Mouse (Mus musculus) thymus, postnatal 4 days (tissue): Measurements from ENCODE around the gene Hspa8.
"Not testable (repeated sequence)": the region's sequence is repeated elsewhere in the genome, so short reads cannot be mapped to it uniquely, and the experiment has no call there.

Experiments used
- DNase-seq: peaks from one replicate; pipeline ENCODE4 v3.0.0; 2021

The Hspa8 gene

DNA sequence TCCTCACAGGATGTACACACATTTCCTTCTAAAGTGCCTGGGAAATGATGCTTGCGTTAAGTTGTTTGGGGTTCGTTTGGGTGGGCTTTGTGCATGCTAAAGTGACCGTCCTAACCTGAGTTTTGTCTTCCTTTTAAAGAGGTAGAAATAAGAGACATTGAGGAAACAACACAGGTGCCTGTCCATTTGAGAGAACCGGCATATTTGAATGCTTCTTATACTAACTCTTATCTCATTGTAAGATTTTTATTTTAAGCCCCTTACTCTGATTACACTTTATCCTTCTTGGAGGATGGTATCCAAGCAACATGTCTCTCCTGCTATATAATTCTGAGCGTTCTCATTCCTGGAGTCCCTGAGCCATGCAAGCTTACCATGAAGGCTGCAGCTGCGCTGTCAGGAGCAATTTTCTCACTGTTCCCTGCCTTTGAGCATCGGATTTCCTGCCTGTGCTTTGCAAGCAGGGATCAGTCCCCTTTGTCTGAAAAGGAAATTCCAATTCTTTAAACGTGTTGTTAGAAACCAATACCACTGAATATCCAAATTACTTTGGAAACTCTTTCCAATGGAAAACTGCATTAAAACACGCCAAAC lies 16.3 kb upstream of the Hspa8 start:
- DNase-seq: no peak

DNA sequence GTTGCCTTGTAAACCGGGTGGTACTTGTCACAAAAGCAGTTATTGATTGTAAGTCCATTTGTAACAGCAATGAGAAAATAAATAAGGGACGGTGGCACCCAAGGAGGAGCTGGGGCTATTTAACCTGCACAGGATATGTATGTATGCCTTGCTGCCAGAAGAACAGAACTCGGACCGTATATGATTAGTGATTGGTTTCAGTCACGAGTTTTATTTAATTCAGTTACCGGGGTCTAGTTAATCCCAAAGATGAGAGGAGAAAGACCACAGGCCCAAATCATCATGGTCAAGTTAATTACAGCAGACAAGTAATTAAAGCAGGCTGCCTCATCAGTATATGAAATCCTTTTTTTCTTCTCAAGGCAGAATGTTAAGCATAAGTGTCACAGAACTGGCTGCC lies 15.3 kb upstream of the Hspa8 start:
- no peak for DNase-seq

DNA sequence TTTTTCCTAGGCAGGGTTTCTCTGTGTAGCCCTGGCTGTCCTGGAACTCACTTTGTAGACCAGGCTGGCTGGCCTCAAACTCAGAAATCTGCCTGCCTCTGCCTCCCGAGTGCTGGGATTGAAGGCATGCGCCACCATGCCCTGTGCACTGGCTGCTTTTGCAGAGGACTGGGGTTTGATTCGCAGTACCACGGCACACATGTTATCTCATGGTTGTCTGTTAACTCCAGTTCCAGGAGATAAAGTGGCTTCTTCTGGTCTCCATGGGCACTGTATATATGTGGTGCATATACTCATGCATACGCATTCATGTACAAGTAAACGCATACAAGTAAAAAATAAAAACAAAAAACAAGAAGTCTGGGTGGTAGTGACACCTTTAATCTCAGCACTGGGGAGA lies 14.0 kb upstream of the Hspa8 start:
- DNase-seq: not testable (repeated sequence)

DNA sequence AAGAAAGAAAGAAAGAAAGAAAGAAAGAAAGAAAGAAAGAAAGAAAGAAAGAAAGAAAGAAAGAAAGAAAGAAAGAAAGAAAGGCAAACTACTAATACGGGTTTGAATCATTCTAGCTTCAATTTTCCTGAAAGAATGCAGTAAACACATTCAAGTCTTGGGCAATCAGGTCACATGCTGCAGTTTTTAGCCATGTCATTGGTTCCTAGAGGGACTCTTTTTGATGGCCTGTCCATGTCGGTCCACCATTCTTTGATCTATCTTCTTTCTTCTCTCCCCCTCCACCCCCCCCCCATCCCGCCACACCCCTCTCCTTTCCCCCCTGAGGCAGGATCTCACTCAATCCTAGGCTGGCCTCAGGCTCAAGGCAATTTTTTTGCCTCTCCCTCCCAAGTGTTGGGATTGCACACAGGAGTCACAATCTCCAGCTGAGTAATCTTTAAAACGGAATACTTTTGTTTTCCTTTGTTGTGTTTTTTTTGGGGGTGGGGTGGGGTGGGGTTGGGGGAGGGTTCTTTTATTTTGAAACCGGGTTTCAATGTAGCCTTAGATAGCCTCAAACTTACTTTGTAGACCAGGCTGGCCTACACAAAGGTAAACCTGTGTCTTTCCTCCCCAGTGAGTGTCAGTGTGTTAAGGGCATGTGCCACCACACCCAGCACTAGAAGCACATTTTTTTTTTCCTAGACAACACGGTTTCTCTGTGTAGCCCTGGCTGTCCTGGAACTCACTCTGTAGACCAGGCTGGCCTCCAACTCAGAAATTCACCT lies 8.7 kb upstream of the Hspa8 start:
- DNase-seq: no peak

DNA sequence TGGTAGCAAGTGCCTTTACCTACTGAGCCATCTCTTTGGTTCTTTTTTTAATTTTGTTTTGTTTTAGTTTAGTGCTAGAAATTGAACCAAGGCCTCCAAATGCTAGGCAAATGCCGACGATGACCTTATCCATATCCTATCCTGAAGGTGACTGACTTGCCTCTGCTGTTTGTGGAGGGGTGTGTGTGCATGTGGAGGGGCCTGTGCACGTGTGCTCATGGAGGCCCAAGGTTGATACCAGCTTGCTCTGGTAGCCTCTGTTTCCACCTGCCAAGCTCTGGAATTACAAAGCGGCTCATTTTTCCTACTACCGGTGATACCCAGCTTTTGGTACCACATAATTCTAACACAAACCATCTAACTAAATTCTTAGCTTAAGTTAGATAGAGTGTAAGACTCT lies 7.2 kb upstream of the Hspa8 start:
- no peak for DNase-seq

DNA sequence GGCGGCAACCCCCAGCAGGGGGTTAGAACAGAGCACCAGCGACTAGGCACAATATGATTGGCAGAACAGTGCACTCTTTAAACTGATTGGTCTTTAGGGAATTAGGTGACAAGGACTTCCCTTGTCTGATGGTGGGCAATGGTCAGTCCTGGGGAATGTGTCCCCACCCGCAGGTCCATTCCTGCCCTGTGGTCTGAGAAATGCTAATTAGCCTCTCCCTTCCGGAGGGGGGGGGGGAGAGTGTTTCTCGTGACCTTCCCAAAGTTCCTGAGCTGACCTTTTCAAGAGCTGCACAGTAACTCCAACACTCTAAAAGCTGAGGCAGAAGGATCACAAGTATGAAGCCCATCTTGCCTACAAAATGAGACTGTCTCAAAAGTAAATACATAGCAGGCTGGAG lies 6.5 kb upstream of the Hspa8 start:
- DNase-seq: no peak

DNA sequence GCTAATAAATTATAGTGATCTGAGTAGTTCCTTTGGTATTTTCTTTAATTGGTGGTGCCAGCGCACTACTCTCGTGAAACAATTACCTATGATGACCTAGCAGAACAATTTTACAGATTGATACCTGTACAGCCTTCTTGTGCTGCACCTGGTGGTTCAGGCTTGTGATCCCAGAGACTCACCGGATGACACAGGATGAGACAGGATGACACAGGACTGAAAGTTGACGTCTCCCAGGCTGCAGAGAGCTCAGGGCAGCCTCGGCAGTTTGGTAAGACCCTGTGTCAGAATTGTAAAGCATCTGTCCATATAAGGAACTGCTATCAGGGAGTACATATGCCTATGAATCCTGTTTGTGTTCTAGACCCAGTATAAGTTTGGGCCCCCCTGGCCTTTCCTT lies 5.9 kb upstream of the Hspa8 start:
- DNase-seq: no peak

DNA sequence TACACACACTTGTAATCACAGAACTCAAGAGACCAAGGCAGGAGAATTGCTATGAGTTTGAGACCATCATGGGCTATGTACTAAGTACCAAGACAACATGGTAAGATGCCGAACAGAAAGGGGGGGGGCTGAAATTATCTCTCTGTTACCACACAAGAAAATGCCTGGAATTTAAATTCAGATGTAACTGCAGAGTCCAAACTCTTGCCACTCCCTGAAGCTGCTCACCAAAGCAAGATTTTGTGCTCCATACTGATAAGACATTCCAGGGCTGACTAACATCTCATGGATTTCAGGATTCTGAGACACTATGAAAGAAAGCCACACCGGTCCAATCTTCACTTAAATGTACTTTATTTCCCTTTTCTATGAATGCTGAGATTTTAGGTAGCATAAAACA lies 5.2 kb upstream of the Hspa8 start:
- no peak for DNase-seq

DNA sequence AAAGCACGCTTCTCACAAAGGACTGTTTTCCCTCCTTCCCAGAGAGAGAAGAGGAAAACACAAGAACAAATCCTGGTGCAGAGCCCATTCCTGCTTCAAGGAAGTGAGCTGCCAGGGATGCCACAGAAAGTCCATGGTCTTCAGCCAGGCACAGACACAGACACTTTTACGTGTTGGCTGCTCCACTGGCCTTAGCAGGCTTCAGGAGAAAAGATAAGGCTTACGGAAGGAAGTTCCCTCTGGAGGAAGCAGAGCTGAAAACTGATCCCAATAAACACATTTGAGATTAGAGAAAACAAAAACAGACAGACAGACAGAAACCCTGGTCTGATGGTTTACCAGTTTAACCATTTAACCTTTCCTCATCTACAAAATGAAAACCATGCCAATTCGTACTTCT lies 4.7 kb upstream of the Hspa8 start:
- DNase-seq: no peak

DNA sequence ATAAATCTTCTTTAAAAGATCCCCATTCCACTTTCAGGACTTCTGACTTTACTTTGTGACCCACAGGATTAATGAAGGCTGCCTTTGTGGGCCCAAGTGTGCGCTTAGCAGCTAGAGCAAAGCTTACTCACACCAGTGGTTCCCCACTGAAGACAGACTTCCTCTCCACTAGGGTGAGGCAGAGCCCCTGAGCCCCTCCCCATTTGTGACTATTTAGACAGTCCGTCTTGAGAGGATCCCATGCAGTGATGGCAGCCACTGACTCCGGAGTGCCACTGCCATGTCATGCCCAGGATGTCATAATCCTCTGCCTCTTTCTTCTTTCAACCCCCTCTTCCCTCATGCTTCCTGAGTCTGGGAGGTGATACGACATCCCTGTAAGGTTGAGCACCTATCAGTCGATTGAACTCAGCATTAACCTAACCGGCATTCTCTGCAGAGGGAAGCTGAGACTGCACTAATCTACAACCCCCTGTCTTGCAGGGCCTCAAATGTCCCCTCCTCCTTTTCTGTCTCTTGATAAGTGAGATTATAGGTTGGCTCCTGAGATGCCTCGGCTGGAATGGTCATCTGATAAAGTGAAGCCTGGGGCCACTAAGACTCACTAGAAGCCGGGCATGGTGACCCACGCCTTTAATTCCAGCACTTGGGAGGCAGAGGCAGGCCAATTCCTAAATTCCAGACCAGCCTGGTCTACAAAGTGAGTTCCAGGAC lies 2.4 kb upstream of the Hspa8 start:
- DNase-seq: no peak

DNA sequence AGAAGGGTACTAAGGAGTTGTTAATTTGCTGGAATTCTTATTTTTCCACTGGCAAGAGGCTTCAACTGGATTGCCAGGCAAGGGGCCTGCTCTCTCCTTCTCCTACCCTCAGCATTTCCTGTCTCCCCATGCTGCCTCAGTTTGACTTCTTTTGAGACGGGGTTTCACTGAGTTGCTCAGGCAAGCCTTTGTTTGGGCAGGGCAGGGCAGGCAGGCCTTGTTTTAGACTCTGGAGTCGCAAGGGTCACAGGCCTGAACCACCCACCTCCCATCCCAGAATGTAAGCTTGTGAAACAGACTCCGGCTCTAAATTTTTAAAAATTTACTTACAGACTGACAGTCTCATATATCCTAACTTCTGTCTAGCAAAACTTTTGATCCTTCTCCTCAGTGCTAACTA lies 1.7 kb upstream of the Hspa8 start:
- DNase-seq: peak; percentile 39

DNA sequence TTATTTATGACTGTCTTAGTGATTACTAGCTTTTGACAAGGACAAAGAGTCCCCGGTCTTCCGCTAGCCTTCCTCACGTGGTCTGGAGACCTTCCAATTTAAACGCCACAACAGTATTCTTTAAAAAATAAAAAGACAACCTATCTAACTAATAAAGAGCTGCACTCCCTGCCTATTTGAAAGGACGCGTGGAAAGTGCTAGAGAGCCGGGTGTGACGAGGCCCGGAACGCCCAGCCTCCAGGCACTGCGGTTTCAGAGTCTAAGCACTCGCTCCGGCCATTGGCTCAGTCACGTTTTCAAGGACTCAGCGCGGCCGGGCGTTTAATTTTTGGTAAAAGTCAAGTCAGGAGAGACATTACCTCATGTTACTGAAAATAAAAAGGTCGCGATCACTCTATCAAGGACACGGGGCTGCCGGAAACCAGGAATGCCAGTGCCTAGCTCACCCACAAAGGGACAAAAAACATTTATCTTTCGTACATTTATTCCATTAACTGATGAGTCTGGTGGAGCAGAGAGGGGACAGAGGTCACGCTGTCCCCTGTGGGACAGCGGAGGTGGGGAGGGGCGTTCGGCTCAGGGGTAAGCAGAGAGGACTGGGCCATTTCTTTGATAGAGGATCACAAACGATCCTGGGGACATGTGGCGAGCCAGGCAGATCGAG lies 815 bp upstream of the Hspa8 start:
- DNase-seq: peak; percentile 73

DNA sequence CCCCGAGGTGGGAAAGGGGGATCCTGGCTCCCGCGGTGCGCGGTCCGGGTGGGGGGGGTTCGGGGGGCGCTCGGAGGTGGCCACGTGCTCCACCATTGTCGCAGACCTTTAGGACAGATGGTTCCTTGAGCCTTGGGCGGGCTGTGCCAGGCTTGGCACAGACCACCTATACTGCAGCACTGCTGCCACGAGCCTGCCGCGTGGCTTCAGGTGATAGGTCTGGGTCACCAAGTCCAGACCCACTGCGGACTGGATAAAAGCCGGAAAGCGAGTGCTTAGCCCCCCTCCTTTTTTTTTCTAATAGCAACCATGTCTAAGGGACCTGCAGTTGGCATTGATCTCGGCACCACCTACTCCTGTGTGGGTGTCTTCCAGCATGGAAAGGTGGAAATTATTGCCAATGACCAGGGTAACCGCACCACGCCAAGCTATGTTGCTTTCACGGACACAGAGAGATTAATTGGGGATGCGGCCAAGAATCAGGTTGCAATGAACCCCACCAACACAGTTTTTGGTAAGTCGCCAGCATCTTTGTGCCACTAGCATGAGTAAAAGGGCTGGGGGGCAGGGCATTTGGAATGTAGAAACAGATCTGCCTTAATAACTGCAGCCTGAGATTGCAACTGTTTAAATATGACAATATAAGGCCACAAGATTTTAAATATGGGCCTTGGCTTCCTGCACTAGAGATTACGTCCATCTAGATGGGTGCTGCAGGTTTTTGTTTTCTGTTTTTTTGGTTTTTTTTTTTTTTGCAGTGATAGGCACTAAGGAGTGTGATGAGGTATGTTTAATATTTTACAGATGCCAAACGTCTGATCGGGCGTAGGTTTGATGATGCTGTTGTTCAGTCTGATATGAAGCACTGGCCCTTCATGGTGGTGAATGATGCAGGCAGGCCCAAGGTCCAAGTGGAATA lies 1.1 kb downstream of the Hspa8 start:
- not testable (repeated sequence) for DNase-seq

DNA sequence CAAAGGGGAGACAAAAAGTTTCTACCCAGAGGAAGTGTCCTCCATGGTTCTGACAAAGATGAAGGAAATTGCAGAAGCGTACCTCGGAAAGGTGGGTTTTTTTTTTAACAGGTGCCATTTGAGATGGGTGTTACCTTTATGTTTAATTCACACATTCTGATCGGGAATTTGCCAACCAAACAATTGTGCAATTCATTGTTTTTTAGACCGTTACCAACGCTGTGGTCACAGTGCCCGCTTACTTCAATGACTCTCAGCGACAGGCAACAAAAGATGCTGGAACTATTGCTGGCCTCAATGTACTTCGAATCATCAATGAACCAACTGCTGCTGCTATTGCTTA lies 1.7 kb downstream of the Hspa8 start:
- DNase-seq: not testable (repeated sequence)

DNA sequence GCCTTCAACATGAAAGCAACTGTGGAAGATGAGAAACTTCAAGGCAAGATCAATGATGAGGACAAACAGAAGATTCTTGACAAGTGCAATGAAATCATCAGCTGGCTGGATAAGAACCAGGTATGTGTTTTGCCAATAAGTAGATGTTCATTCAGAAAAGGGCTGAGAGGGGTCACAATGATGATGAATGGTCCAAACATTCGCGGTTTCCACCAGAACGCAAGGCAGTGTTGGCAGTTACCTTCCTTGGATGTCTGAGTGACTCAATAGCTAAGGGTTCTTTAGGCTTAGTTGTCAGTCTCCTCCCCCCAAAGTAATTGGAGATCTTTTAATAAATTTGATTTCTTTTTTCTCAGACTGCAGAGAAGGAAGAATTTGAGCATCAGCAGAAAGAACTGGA lies 3.8 kb downstream of the Hspa8 start:
- DNase-seq: not testable (repeated sequence)

DNA sequence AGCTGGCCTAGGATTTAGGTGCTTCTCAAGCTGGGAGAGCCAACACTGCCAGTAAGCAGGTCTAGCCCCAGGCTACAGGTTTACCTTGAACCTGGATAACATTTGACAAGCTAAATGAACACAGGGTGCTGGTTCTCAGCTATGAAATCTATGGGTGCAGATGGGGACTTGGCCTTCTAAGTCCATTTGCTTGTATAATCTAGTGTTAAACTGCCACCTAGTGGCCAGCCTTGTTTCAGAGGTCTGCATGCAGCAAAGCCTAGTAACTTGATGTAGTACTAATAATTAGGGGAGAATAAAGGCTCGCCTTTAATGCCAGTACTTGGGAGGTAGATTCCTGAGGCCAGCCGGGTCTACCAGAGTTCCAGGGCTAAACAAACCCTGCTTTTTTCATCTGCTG lies 4.5 kb downstream of the Hspa8 start:
- peak; percentile 88 for DNase-seq

DNA sequence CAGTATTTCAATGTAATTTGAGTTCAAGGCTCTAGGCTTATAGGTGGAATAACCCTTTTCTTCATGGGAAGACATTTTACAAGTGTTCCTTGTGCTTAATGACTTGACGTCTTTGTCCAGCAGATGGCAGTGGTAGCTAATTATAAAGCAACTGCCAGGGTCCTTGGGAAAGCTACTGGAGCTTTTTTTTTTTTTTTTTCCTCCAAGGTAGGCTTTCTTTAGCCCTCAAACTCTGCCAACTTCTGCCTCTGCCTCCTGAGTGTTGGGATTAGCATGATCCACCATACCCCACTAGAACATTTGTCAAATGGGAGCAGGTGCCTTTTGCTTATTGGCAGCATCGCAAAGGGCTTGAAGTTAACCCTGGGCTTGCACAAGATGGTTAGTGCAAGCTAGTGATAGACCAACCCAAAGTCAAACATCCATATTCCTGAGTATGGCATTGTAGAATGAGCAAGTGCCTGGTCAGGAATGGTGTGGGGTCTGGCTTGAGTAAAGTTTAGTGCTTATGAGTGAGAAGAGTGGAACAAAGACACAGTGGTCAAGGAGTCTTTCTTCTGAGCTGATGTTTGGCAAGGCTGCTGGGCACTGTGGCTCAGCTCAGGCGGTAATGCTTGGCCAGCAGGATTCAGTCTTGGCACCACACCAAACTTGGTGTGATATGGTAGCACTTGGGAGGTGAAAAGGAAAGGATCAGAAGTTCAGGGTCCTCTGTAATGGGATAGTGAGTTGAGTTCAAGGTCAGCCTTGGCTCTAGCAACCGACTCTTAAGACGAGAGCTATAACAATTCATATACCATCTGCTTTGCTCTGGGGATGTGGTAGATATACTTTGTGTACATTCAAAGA lies 5.9 kb downstream of the Hspa8 start:
- no peak for DNase-seq

DNA sequence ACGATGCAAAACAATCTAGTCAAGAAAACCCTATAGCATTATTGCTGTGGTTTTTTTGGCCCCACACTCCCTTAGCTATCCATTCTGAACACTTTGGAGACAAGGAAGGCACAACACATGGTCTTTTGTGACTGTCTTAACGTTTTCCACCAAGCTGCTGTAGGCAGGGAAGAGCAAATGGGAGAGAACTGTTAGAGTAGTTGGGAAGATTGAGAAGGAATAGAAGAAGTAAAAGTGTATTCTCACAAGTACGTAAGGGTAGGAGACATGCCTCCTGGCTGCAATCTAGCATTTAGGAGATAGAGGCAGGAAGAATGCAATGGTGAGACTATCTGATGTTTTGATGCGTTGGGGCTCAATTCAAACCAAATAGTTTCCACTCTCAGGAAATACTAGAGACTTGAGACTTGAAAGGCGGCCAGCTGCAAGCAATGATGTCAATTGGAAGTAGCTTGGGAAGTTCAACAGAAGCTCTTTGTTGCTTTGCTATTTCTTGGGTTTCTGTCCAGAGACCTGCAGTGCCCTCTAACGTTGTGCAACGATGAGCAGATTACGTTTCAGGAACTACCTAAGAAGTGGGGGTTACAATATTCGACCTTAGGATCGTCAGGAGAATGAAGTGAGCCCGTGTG lies 6.6 kb downstream of the Hspa8 start:
- DNase-seq: no peak

DNA sequence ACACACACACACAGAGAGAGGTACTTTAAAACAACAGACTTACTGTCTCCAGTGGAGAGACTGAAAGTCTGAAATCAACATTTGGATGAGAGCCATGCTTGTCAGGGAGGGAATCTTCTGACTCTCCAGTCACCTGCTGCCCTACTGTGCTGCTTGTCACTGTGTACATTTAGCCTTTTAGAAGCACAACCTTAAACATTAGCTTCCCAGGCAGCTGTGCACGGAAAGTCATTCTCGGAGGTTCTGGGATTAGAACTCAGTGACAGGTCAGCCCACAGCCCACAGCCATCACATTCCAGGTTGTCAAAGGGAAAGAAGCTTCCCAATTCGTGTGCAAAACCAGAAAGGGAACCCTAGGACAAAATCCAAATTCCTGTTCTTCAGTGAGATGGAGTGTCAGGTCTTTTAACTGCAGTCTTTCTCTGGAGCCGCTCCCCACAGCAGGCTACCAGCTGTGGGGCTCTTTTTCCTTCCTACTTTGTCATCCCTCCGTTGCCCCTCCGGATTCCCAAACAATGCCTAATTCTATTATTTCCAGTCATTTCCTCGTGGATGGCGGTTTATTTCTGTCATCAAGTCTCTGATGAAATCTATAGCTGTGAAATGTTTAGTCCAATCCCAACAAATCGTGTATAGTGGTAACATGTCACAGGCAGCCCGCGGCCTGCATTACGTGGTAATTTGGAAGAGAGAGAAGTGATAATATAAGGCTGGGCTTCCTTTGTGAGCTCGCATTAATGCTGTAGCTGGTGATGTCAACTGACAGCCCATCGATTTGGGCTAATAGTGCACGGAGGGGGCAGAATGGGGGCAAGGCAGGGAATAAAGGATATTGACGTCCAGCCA lies 7.5 kb downstream of the Hspa8 start:
- no peak for DNase-seq

DNA sequence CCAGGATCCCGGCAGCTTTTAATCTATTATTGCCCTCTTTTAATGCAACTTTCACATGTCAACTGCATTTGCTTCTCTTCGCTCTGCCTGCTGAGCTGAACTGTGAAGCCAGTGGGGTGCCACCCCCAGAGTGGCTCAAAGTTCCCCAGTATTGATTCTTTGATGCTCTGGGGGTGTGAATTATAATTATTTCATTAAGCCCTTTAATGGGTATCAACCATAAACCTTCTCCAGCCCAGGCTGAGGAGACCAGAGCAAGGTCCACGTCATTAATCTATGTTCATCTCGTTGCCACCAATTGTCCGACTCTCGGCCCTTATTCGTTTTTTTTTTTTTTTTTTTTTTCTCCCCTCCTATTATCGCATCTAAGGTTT lies 8.1 kb downstream of the Hspa8 start:
- DNase-seq: no peak
